Mouse (Mus musculus) lung, postnatal 14 days (tissue): Measurements from ENCODE around the gene Lgr4.

Source experiments
- DNase-seq: peaks from one replicate; pipeline ENCODE4 v3.0.0; 2021

Lgr4 gene

DNA sequence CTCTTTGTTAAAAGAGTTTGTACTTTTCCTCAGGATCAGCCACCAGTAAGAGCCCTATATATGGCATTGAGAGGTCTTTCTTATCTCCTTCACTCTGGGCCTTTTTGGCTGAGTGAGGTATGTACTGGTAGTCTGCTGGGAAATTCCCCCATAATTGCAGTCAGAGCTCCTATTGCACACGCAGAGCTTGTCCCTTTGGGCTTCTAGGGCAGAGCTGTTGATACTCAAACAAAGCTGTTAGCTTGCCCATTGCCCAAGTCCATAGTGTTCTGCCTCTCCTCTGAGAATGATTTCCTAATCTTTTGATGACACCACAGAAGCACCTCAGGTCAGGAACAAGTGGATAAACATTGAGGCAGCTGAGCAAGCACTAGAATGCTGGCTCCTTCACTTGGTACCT lies 67.5 kb downstream of the Lgr4 start:
- DNase-seq: no peak

GRCm38 (mm10) chr2:109985560-109985959 lies 68.1 kb downstream of the Lgr4 start:
- DNase-seq: no peak

DNA sequence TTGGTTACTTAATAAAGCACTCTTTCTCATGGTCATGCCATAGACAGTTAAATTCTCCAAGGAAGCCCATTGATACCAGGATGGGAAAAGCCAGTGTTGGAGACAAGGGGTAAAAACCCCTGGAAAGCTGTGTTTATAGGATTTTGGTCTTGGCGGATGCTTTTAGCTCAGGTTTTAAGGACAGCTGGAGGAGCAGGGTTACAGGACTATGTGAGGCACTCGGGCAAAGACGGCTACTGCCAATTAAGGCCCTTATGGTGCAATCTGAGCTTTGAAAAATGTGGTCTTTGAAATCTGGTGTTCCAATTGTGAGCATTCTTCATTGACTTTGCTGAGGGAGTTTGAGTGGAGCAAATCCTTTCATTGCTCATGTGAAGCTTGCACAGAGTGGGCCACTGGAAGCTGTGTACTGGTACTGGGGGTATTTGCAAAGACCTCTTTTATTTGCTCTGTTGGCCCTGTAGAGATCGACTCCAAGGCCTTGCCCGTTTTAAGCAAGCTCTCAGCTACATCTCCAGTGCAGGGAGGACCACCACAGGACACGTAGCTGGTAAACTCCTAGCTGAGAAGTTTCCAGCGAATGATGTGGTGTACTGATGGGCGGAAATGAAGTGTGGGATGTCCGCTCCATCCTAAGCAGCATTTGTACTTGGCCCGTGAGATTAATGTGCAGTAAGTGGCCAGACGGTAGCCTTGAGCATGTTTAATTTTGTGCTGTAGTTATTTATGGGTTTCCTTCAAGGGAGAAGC lies 68.8 kb downstream of the Lgr4 start:
- no peak for DNase-seq

DNA sequence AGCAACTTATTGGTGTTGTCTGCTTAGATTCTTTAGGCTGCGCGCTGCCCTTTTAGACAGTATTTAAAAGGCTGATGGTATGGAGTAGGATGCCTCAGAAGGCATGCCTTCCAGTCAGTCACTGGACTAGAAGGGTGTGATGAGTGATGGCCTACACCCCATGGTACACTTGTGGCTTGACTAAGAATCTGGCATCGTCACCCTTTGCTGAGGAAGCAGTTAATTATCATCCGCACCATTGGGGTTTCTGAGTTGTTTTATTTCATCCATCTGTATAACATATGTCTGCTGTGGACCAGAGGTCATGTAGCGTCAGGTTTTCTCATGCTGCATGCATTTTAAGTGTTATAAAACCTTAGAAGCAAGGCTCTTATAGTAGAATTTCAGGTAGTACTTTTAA lies 70.5 kb downstream of the Lgr4 start:
- DNase-seq: no peak

DNA sequence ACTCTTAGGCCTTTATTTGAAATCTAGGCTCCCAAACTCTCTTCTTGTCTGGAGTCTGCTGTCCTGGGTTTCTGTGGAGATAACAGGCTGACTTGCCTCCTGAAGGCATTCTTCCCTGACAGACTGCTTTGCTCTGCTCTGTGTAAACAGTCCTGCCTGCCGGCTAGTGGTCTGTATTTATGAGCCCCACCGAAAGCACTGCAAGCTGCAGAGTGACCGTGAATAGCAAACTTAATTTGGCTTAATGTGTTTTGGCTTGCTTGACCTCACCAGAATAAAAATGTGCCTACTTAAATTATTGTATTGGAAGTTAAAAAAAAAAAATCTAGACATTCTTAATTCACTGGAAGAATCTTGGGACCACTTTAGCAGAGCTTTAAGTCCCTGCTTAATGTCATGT lies 71.7 kb downstream of the Lgr4 start:
- DNase-seq: no peak

GRCm38 (mm10) chr2:109989679-109990473 lies 72.4 kb downstream of the Lgr4 start:
- DNase-seq: no peak

- DNase-seq: no peak
Observed at GRCm38 (mm10) chr2:109991754-109992153, 74.3 kb downstream of the Lgr4 start.

DNA sequence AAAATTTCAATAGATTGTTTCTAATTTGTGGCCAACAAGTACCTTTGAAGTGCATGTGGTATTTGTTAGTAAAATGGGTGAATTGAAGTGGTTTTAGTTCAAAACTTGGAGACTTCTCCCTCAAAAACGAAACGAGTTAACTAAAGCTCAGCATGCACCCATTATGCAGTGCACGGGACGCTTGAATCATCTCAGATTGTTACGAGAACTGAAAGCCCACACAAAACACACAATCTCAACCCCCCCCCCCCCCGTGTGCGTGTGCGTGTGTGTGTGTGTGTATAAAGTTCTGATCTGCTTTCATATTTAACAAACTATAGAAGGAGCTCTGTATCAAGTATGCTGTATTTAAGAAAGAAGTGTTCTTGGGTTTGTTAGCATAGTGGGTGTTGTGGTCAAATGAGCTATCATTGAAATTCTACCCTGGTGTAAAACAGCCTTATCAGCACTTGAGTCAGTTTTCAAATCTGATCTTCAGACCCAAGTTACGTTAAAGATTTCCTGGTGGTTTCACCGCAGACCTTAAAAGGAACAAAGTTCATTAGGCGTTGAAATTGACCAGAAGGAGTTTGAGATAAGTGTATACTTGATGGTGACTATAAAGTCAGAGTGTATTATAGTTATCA lies 75.1 kb downstream of the Lgr4 start:
- DNase-seq: no peak

- no peak for DNase-seq
Observed at GRCm38 (mm10) chr2:109993404-109993803, 76.0 kb downstream of the Lgr4 start.

DNA sequence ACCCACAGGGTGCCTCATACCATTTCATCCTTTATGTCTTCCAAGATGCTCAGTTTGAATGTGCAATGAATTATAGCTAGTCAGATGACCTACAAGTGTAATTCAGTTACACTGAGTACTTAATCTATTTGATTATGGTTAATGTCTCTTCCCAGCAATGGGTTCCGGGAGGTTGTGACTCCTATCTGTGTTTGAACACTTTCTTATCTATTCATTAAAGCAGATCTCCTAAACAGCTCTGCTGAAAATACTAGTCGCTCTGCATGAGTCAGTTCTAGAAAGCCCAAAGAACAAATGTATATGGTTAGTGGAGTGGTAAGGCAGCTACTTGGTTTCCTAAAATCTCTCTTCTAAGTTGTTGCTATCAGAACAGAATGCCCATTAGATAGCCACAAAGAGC lies 77.6 kb downstream of the Lgr4 start:
- no peak for DNase-seq

- no peak for DNase-seq
Observed at GRCm38 (mm10) chr2:109996411-109996810, 79.0 kb downstream of the Lgr4 start.

GRCm38 (mm10) chr2:110004668-110005067 lies 87.2 kb downstream of the Lgr4 start:
- no peak for DNase-seq

DNA sequence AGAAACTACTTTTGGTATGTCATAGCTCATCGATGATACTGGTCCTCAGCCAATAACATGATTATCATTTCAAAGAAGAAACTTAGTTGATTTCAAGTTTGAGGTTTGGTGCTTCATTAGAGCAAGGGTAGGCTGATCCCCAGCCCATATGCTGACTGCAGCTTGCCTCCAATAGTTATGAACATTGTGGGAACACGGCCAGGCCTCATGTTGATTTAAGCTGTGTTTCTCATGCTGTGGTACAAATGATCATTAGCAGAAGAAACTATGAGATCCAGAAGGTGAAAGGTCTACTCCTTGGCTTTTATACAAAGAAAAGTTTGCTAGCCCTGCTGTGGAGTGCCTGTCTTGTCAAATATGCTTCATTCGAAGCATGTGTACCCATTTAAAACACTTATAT lies 87.7 kb downstream of the Lgr4 start:
- DNase-seq: no peak

DNA sequence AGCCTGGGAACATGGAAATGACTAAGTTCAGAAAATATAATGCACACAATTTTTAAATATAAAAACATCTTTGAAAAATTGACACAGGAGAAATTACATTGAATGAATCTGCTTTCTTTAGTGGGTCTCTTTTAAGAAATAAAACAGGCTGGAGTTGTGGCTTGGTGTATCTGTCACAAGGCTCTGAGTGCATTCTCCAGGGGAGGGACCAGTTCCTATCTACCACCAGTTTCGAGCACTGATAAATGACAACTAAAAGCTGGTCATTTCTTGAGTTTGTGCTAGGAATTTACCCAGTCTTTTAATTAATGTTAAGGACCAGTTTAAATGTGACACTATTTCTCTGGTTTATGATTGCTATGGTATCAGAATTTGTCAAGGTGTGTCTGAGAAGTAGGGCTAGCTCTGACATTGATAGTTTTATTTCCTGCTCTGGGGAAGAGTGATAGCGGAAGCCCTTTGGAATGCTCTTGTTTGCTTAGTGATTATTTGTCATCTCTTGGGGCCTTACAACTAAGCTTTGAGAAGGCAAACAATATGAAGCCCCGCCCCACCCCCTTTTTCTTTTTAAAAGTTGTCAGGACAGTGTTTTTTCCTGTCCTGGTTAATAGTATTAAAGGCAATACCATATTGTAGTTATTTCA lies 88.3 kb downstream of the Lgr4 start:
- DNase-seq: no peak

GRCm38 (mm10) chr2:110007423-110008267 lies 90.2 kb downstream of the Lgr4 start:
- peak; percentile 8 for DNase-seq

- no peak for DNase-seq
Observed at GRCm38 (mm10) chr2:110009449-110009848, 92.0 kb downstream of the Lgr4 start.

- no peak for DNase-seq
Observed at GRCm38 (mm10) chr2:110012184-110012725, 94.8 kb downstream of the Lgr4 start.

DNA sequence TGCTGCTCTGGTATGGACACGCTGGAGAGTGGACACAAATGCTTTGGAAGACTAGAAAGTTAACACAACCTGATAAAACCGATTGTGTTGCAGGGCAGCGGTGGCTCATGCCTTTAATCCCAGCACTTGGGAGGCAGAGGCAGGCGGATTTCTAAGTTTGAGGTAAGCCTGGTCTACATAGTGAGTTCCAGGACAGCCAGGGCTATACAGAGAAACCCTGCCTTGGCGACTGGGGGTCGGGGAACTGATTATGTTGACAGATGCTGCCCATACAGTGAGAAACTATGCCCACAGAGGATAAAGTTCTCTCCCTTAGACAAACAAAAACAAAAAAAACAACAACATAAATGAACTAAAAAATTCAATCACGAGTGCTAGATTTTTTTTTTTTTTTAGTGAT lies 99.6 kb downstream of the Lgr4 start:
- DNase-seq: no peak

- DNase-seq: peak; percentile 91
Observed at GRCm38 (mm10) chr2:110017616-110018505, 100.4 kb downstream of the Lgr4 start, which contains the start of gene Ccdc34. Gene Ccdc34, plus strand, starts transcription at chr2:110017817.

GRCm38 (mm10) chr2:110019656-110020055 lies 102.2 kb downstream of the Lgr4 start:
- no peak for DNase-seq

- DNase-seq: no peak
Observed at GRCm38 (mm10) chr2:110020430-110020829, 103.0 kb downstream of the Lgr4 start.
